ENCODE assay signal across 21 mouse cellular contexts in genomic region chr2:35169452-35169851, GRCm38 (mm10). TPM values are rescaled to one million over a fixed set of nuclear protein-coding genes. Genes with fewer than 3 reads are reported as not detected.
A peak's percentile ranks its signal among the peaks of the same experiment; 100 is the strongest.
DNase-seq lines count a peak whose midpoint lies in the region; ATAC-seq and TF ChIP-seq lines count a peak whose summit lies in the region.
"Had no signal": no experiment of that assay in that cellular context is flagged by ENCODE, and none has a peak within 500 bp of the region (broad histone marks: within the 10 kb centered on the region; RNA-seq: fewer than 3 reads in every experiment).

No protein-coding gene starts in this region.

- no peaks in the 10 kb centered on the region for H3K9me3 ChIP-seq in intestine, embryonic 14.5 days (ENCODE audit: control insufficient read depth, low read length)
- no peaks in the 10 kb centered on the region for H3K9me3 ChIP-seq in intestine, postnatal 0 days (ENCODE audit: control insufficient read depth)
- no peaks in the 10 kb centered on the region for H3K9me3 ChIP-seq in kidney, embryonic 15.5 days (replicated peaks)
- H3K9me3 ChIP-seq: G1E had no signal

- no peak for ATAC-seq in intestine, embryonic 14.5 days (replicated peaks; ENCODE audit: low FRiP score, low TSS enrichment, low read depth)
- no peak for ATAC-seq in intestine, postnatal 0 days
- no peak for ATAC-seq in kidney, embryonic 15.5 days (replicated peaks; ENCODE audit: low FRiP score)
- ATAC-seq: activated CD4-positive, CD25-positive, alpha-beta regulatory T cell, adult 4 months; CD4-positive, CD25-positive, alpha-beta regulatory T cell, adult 4 months; Patski had no signal

- H3K9ac ChIP-seq in intestine, embryonic 14.5 days (ENCODE audit: low read length), result no peak overlapping the region
- no peak overlapping the region for H3K9ac ChIP-seq in intestine, postnatal 0 days (ENCODE audit: low read depth, low read length)
- no peak overlapping the region for H3K9ac ChIP-seq in kidney, embryonic 15.5 days

- no peaks in the 10 kb centered on the region for H3K27me3 ChIP-seq in intestine, embryonic 14.5 days (replicated peaks; ENCODE audit: control insufficient read depth, insufficient read depth, low read length)
- H3K27me3 ChIP-seq in intestine, postnatal 0 days (replicated peaks; ENCODE audit: control insufficient read depth, insufficient read depth, low read length), result no peaks in the 10 kb centered on the region
- no peaks in the 10 kb centered on the region for H3K27me3 ChIP-seq in kidney, adult 2 months (replicated peaks; ENCODE audit: control insufficient read depth, insufficient read depth, low read length)
- H3K27me3 ChIP-seq in kidney, embryonic 15.5 days, result no peaks in the 10 kb centered on the region
- H3K27me3 ChIP-seq: CH12.LX, Patski had no signal

- H3K4me2 ChIP-seq in intestine, embryonic 14.5 days (ENCODE audit: low read length), result no peak overlapping the region
- no peak overlapping the region for H3K4me2 ChIP-seq in intestine, postnatal 0 days (replicated peaks; ENCODE audit: low read depth)
- H3K4me2 ChIP-seq in kidney, embryonic 15.5 days, result no peak overlapping the region

- 85% methylated on average over 2 of the region's 2 CpGs for WGBS in intestine, embryonic 14.5 days
- WGBS in intestine, postnatal 0 days, result 86% methylated on average over 2 of the region's 2 CpGs
- 80% methylated on average over 2 of the region's 2 CpGs for WGBS in kidney, adult 2 months
- WGBS in kidney, embryonic 15.5 days, result 90% methylated on average over 2 of the region's 2 CpGs

- H3K4me1 ChIP-seq in intestine, embryonic 14.5 days (replicated peaks; ENCODE audit: control insufficient read depth, insufficient read depth, low read length), result no peaks in the 10 kb centered on the region
- no peaks in the 10 kb centered on the region for H3K4me1 ChIP-seq in intestine, postnatal 0 days (replicated peaks; ENCODE audit: control insufficient read depth, insufficient read depth, low read length)
- peaks cover 15% of the 10 kb centered on the region for H3K4me1 ChIP-seq in kidney, adult 2 months (ENCODE audit: control insufficient read depth, insufficient read depth, low read length)
- peaks cover 6% of the 10 kb centered on the region; the same call in 1 of the 2 replicates for H3K4me1 ChIP-seq in kidney, embryonic 15.5 days

- no peak overlapping the region for H3K27ac ChIP-seq in intestine, embryonic 14.5 days (ENCODE audit: low read depth)
- H3K27ac ChIP-seq in intestine, postnatal 0 days (ENCODE audit: low read depth, low read length), result no peak overlapping the region
- peak overlapping the region; percentile 15; the same call in 1 of the 2 replicates for H3K27ac ChIP-seq in kidney, adult 2 months (ENCODE audit: insufficient read depth, low read depth, low read length)
- H3K27ac ChIP-seq in kidney, embryonic 15.5 days, result no peak overlapping the region

- no peak overlapping the region for H3K4me3 ChIP-seq in intestine, embryonic 14.5 days (ENCODE audit: low read depth, low read length)
- no peak overlapping the region for H3K4me3 ChIP-seq in intestine, postnatal 0 days (ENCODE audit: low read depth, low read length)
- H3K4me3 ChIP-seq in kidney, adult 2 months (ENCODE audit: insufficient read depth, low read depth, low read length), result no peak overlapping the region
- no peak overlapping the region for H3K4me3 ChIP-seq in kidney, embryonic 15.5 days (replicated peaks)

- TF ChIP-seq CTCF in intestine, postnatal 0 days (IDR thresholded peaks at IDR 0.05; ENCODE audit: low read depth), result no peak
- TF ChIP-seq CTCF in kidney, adult 2 months (conservative IDR thresholded peaks at IDR 0.05; ENCODE audit: insufficient read depth, insufficient read length, low read depth, low read length), result no peak

- DNase-seq in heart, adult 11 months, result peak; percentile 68
- no peak for DNase-seq in heart, postnatal 4 days
- DNase-seq in intestine, embryonic 14.5 days (ENCODE audit: low spot score), result peak; percentile 23
- no peak for DNase-seq in kidney, adult 2 months
- DNase-seq: adrenal gland, adult 2 months; adrenal gland, adult 8-10 months; adrenal gland, postnatal 10 days; adrenal gland, postnatal 14 days; adrenal gland, postnatal 25 days; adrenal gland, postnatal 36 days; B cell, adult 2 months; cerebellum, adult 11 months; cerebellum, adult 11-12 months; cerebellum, adult 18-20 months had no signal

- TF ChIP-seq POLR2A in kidney, adult 2 months (IDR thresholded peaks at IDR 0.05; ENCODE audit: low read depth, low read length), result no peak

- peaks cover 84% of the 10 kb centered on the region for H3K36me3 ChIP-seq in intestine, embryonic 14.5 days (ENCODE audit: control insufficient read depth, insufficient read depth, low read length)
- peaks cover 84% of the 10 kb centered on the region for H3K36me3 ChIP-seq in intestine, postnatal 0 days (ENCODE audit: control insufficient read depth, insufficient read depth)
- H3K36me3 ChIP-seq in kidney, adult 2 months (ENCODE audit: control insufficient read depth, insufficient read depth, low read length), result peaks cover 2% of the 10 kb centered on the region
- H3K36me3 ChIP-seq in kidney, embryonic 15.5 days, result peaks cover 94% of the 10 kb centered on the region

RNA-seq across cellular contexts. Expression of gene Rab14, which starts 31.5 kb away (rescaled TPM):
- 100 to 1,000 TPM; 154 to 165 TPM for total RNA-seq in heart, postnatal 4 days (2021)
- 258 and 299 TPM in 2 replicates for polyA plus RNA-seq in intestine, embryonic 14.5 days (2014; fragmentation: Nextera tagmentation; extraction: Ambion mirVana)
- 364 and 399 TPM in 2 replicates for polyA plus RNA-seq in intestine, postnatal 0 days (2015; fragmentation: Nextera tagmentation; extraction: Ambion mirVana)
- polyA plus RNA-seq in kidney, adult 2 months (2012; rRNA removed), result 149 and 170 TPM in 2 replicates
- 342 and 349 TPM in 2 replicates for polyA plus RNA-seq in kidney, embryonic 15.5 days (2015; fragmentation: Nextera tagmentation; extraction: Ambion mirVana)

Comparison
In these comparisons a context has a peak if more than half of its experiments do, and no peak if none do; other contexts are left out.
1. DNase-seq: peak in heart, adult 11 months (single experiment) and intestine, embryonic 14.5 days (single experiment); none in heart, postnatal 4 days (single experiment) and kidney, adult 2 months (single experiment).